Mouse (Mus musculus) forebrain, postnatal 0 days (tissue): ENCODE results near the gene Tanc1. TPM values are rescaled to one million over a fixed set of nuclear protein-coding genes. Genes with fewer than 3 reads are reported as not detected.
A peak's percentile ranks its signal among the peaks of the same experiment; 100 is the strongest.

Source experiments
- ATAC-seq: fragments of 200-750 bp; cut with Nextera tagmentation; 2 replicates; pipeline ENCODE4 v1.8.0; 2017; ENCODE audit warnings: mild to moderate bottlenecking, moderate library complexity
- DNase-seq: peaks from one replicate; pipeline ENCODE4 v3.0.0-alpha.2; 2015
- H3K27ac ChIP-seq: fragments of 300-500 bp; sonication (generic); 2 replicates; pipeline ENCODE4 v1.5.1; 2014; ENCODE audit warnings: low read depth, mild to moderate bottlenecking, antibody characterized with exemption, low read length, moderate library complexity, mixed read lengths
- H3K27me3 ChIP-seq: fragments of 300-500 bp; sonication (generic); 2 replicates; pipeline ENCODE4 v1.6.1; 2014; ENCODE audit warnings: mild to moderate bottlenecking, low read length, mixed read lengths; ENCODE audit not compliant: insufficient read depth
- H3K36me3 ChIP-seq: fragments of 300-500 bp; sonication (generic); 2 replicates; pipeline ENCODE4 v1.6.1; 2014; ENCODE audit warnings: mild to moderate bottlenecking, moderate library complexity; ENCODE audit not compliant: insufficient read depth
- H3K4me1 ChIP-seq: fragments of 300-500 bp; sonication (generic); 2 replicates; pipeline ENCODE4 v1.6.1; 2014; ENCODE audit warnings: antibody characterized with exemption; ENCODE audit not compliant: insufficient read depth
- H3K4me2 ChIP-seq: fragments of 300-500 bp; sonication (generic); 2 replicates; pipeline ENCODE4 v1.6.1; 2014; ENCODE audit warnings: low read depth, mild to moderate bottlenecking, moderate library complexity
- H3K4me3 ChIP-seq: fragments of 300-500 bp; sonication (generic); 2 replicates; pipeline ENCODE4 v1.5.1; 2014; ENCODE audit warnings: low read depth, low read length, mixed read lengths
- H3K9ac ChIP-seq: fragments of 300-500 bp; sonication (generic); 2 replicates; pipeline ENCODE4 v1.6.1; 2014; ENCODE audit warnings: mild to moderate bottlenecking
- H3K9me3 ChIP-seq: fragments of 300-500 bp; sonication (generic); 2 replicates; pipeline ENCODE4 v1.6.1; 2016; ENCODE audit warnings: low read length
- CTCF ChIP-seq: sonication (generic); IDR thresholded peaks from 2 replicates; pipeline ENCODE4 v1.5.1; 2016; ENCODE audit warnings: antibody characterized with exemption, control low read depth, low read depth
- WGBS: fragments of 180-500 bp; shearing (Covaris S2); extraction: QIAGEN DNeasy Blood & Tissue Kit; methylation state at CpG from one replicate; pipeline ENCODE4 v1.1.7; 2014; 5-methylcytosine and 5-hydroxymethylcytosine counted together
- polyA plus RNA-seq: library from polyadenylated mRNA; unstranded; fragments of >200 nt; fragmentation: Nextera tagmentation; extraction: Ambion mirVana; gene quantifications from 2 replicates; pipeline ENCODE4 v1.2.1, GENCODE M21; 2015
- total RNA-seq: library from RNA; depleted of rRNA; stranded (reverse); fragments of >200 nt; gene quantifications from 2 replicates; pipeline ENCODE4 v1.2.3, GENCODE M21; 2014

Gene Tanc1
- total and polyA plus RNA-seq, 2 experiments from 2014 or later: 2.9 to 5.0 TPM

- no peak overlapping the region for H3K27ac ChIP-seq
- no peaks in the 10 kb centered on the region for H3K9me3 ChIP-seq
- H3K36me3 ChIP-seq: no peaks in the 10 kb centered on the region
- no peak for ATAC-seq
- H3K4me1 ChIP-seq: no peaks in the 10 kb centered on the region
- H3K27me3 ChIP-seq: no peaks in the 10 kb centered on the region
- WGBS: 96% methylated on average over 15 of the region's 15 CpGs
- DNase-seq: no peak
- TF ChIP-seq CTCF: no peak
- H3K4me3 ChIP-seq: no peak overlapping the region
- H3K9ac ChIP-seq: no peak overlapping the region
- no peak overlapping the region for H3K4me2 ChIP-seq
These were observed 206.8 kb downstream of the Tanc1 start for GRCm38 (mm10) chr2:59818663-59819062.

- no peak for TF ChIP-seq CTCF
- Histone ChIP-seq H3K4me2 (no peak overlapping the region), H3K4me1 (no peaks in the 10 kb centered on the region), H3K4me3 (no peak overlapping the region), H3K9me3 (no peaks in the 10 kb centered on the region), H3K9ac (no peak overlapping the region), H3K27me3 (no peaks in the 10 kb centered on the region), H3K27ac (no peak overlapping the region), H3K36me3 (no peaks in the 10 kb centered on the region)
- DNase-seq: no peak
- peak; percentile 36; the same call in 1 of the 2 replicates for ATAC-seq
- 67% methylated on average over 6 of the region's 6 CpGs for WGBS
These were observed 207.6 kb downstream of the Tanc1 start for GRCm38 (mm10) chr2:59819415-59819814.

DNA sequence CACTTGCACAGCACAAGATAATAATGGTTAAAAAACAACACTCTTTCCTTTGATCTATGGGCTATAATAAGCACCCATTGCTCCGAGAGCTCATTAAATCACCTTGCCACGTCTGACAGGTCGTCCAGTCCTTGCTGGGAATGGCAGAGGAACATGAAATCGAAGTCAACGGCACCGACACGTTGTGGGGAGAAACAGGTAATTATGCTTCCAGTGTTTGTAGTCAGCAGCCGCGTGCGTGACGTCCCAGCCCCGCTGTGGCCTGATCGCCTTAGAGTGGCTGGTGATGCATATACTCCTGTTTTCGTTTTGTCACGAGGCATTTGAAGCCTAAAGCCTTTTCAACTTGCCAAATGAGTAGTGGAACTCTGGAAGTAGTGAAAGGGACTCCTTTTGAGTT is 208.2 kb downstream of the Tanc1 start:
- ATAC-seq (no peak), DNase-seq (no peak)
- Histone ChIP-seq H3K27ac (no peak overlapping the region), H3K4me2 (no peak overlapping the region), H3K4me1 (no peaks in the 10 kb centered on the region), H3K27me3 (no peaks in the 10 kb centered on the region), H3K9me3 (no peaks in the 10 kb centered on the region), H3K9ac (no peak overlapping the region), H3K36me3 (no peaks in the 10 kb centered on the region), H3K4me3 (no peak overlapping the region)
- 51% methylated on average over 15 of the region's 15 CpGs for WGBS
- TF ChIP-seq CTCF: no peak

GRCm38 (mm10) chr2:59821044-59821443 is 209.2 kb downstream of the Tanc1 start:
- no peaks in the 10 kb centered on the region for H3K4me1 ChIP-seq
- no peaks in the 10 kb centered on the region for H3K27me3 ChIP-seq
- no peaks in the 10 kb centered on the region for H3K9me3 ChIP-seq
- no peak for DNase-seq
- ATAC-seq: no peak
- H3K4me2 ChIP-seq: no peak overlapping the region
- no peak overlapping the region for H3K4me3 ChIP-seq
- H3K9ac ChIP-seq: no peak overlapping the region
- no peak for TF ChIP-seq CTCF
- WGBS: 87% methylated on average over 2 of the region's 2 CpGs
- no peak overlapping the region for H3K27ac ChIP-seq
- H3K36me3 ChIP-seq: no peaks in the 10 kb centered on the region

DNA sequence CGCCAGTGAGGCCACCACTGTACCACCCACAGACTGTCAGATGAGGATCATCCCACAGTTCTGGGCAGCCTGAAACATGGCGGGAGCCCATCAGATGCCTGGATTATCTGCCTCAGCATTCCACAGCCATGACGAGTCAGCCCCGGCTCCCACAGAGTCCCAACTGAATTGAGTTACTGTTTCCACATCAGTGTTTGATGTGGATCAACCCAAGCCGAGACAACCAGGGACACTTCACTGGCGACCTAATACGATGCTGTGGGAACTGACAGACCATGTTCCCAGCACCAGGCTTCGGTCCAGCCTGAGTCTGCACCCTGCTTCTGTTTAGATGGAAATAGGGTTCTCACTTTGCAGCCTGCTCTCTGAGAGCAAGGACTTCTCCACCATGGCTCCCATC is 212.4 kb downstream of the Tanc1 start:
- WGBS: 73% methylated on average over 8 of the region's 8 CpGs
- no peak overlapping the region for H3K27ac ChIP-seq
- H3K9ac ChIP-seq: no peak overlapping the region
- no peak overlapping the region for H3K4me3 ChIP-seq
- ATAC-seq (no peak), DNase-seq (no peak)
- H3K4me2 ChIP-seq: no peak overlapping the region
- no peaks in the 10 kb centered on the region for H3K27me3 ChIP-seq
- no peak for TF ChIP-seq CTCF
- H3K4me1 ChIP-seq: peaks cover 14% of the 10 kb centered on the region
- no peaks in the 10 kb centered on the region for H3K9me3 ChIP-seq
- H3K36me3 ChIP-seq: no peaks in the 10 kb centered on the region

GRCm38 (mm10) chr2:59825380-59825779 is 213.5 kb downstream of the Tanc1 start:
- Histone ChIP-seq H3K4me1 (peaks cover 25% of the 10 kb centered on the region), H3K27me3 (no peaks in the 10 kb centered on the region), H3K36me3 (no peaks in the 10 kb centered on the region), H3K4me3 (no peak overlapping the region), H3K9ac (no peak overlapping the region), H3K9me3 (no peaks in the 10 kb centered on the region), H3K27ac (no peak overlapping the region), H3K4me2 (no peak overlapping the region)
- WGBS: 75% methylated on average over 4 of the region's 4 CpGs
- DNase-seq: no peak
- TF ChIP-seq CTCF: no peak
- ATAC-seq: no peak

- DNase-seq (peak; percentile 73), ATAC-seq (peak; percentile 73)
- Histone ChIP-seq H3K27me3 (no peaks in the 10 kb centered on the region), H3K27ac (peak overlapping the region; percentile 59; the same call in 1 of the 2 replicates), H3K9me3 (no peaks in the 10 kb centered on the region), H3K9ac (no peak overlapping the region), H3K4me3 (no peak overlapping the region), H3K4me1 (peaks cover 25% of the 10 kb centered on the region), H3K36me3 (no peaks in the 10 kb centered on the region), H3K4me2 (peak overlapping the region; percentile 15; the same call in 1 of the 2 replicates)
- no peak for TF ChIP-seq CTCF
- WGBS: 35% methylated on average over 11 of the region's 11 CpGs
These were observed 216.3 kb downstream of the Tanc1 start for GRCm38 (mm10) chr2:59828103-59828655.
